ENCODE assay signal across 23 mouse cellular contexts in genomic region chr4:94766176-94766575, GRCm38 (mm10). TPM values are rescaled to one million over a fixed set of nuclear protein-coding genes. Genes with fewer than 3 reads are reported as not detected.
DNase-seq lines count a peak whose midpoint lies in the region; ATAC-seq and TF ChIP-seq lines count a peak whose summit lies in the region.
"Had no signal": no experiment of that assay in that cellular context is flagged by ENCODE, and none has a peak within 500 bp of the region (broad histone marks: within the 10 kb centered on the region; RNA-seq: fewer than 3 reads in every experiment).

No protein-coding gene starts in this region.

- H3K9ac ChIP-seq in heart, postnatal 0 days (replicated peaks; ENCODE audit: low read depth, low read length), result no peak overlapping the region
- no peak overlapping the region for H3K9ac ChIP-seq in heart, adult 2 months (ENCODE audit: low read depth, low read length)
- H3K9ac ChIP-seq: embryonic facial prominence, embryonic 12.5 days; forebrain, embryonic 13.5 days; forebrain, embryonic 15.5 days had no signal

- no peak for TF ChIP-seq CTCF in heart, postnatal 0 days (IDR thresholded peaks at IDR 0.05; ENCODE audit: low read depth)
- no peak for TF ChIP-seq CTCF in heart, adult 2 months (IDR thresholded peaks at IDR 0.05)

- no peak overlapping the region for H3K4me2 ChIP-seq in heart, postnatal 0 days (ENCODE audit: low read depth, low read length)
- H3K4me2 ChIP-seq: embryonic facial prominence, embryonic 12.5 days; forebrain, embryonic 13.5 days; forebrain, embryonic 15.5 days had no signal

- H3K9me3 ChIP-seq in heart, postnatal 0 days (replicated peaks; ENCODE audit: control insufficient read depth, low read length), result no peaks in the 10 kb centered on the region
- H3K9me3 ChIP-seq in limb, embryonic 10.5 days (replicated peaks), result no peaks in the 10 kb centered on the region
- H3K9me3 ChIP-seq: embryonic facial prominence, embryonic 10.5 days; embryonic facial prominence, embryonic 12.5 days; forebrain, embryonic 13.5 days; forebrain, embryonic 15.5 days; G1E had no signal

- intact Hi-C loops in heart, postnatal 25 days (cut with DNase I), result no loop called here
- intact Hi-C loops in heart, adult 2 months (cut with DNase I), result no loop called here

- 59% methylated on average over 7 of the region's 7 CpGs for WGBS in heart, postnatal 0 days
- WGBS in heart, adult 2 months, result 73% methylated on average over 7 of the region's 7 CpGs
- WGBS in limb, embryonic 10.5 days, result 84% methylated on average over 7 of the region's 7 CpGs

- H3K36me3 ChIP-seq in heart, postnatal 0 days (replicated peaks; ENCODE audit: control insufficient read depth, insufficient read depth, low read length), result no peaks in the 10 kb centered on the region
- H3K36me3 ChIP-seq in heart, adult 2 months (ENCODE audit: control insufficient read depth, insufficient read depth, low read length), result peaks cover 7% of the 10 kb centered on the region
- no peaks in the 10 kb centered on the region for H3K36me3 ChIP-seq in limb, embryonic 10.5 days
- H3K36me3 ChIP-seq: embryonic facial prominence, embryonic 10.5 days; embryonic facial prominence, embryonic 12.5 days; forebrain, embryonic 15.5 days; G1E had no signal

- no peak; the same call in 1 of the 2 replicates for ATAC-seq in heart, postnatal 0 days (ENCODE audit: insufficient read depth, low read depth)
- ATAC-seq: activated CD4-positive, CD25-positive, alpha-beta regulatory T cell, adult 4 months; CD4-positive, CD25-positive, alpha-beta regulatory T cell, adult 4 months; forebrain, embryonic 13.5 days; forebrain, embryonic 15.5 days; Patski had no signal

- DNase-seq in heart, adult 11 months, result peak; percentile 75
- DNase-seq in heart, postnatal 25 days (ENCODE audit: low spot score), result no peak
- DNase-seq in heart, postnatal 0 days (ENCODE audit: low spot score), result no peak
- DNase-seq in heart, adult 2 months, result no peak
- DNase-seq in limb, embryonic 10.5 days (ENCODE audit: low spot score), result no peak
- DNase-seq: adrenal gland, adult 8-10 months; adrenal gland, postnatal 14 days; adrenal gland, postnatal 36 days; B cell, adult 2 months; cerebellum, adult 11-12 months; cerebellum, adult 2 months; cerebellum, adult 9-10 months; cerebellum, postnatal 10 days; cerebellum, postnatal 25 days had no signal

- TF ChIP-seq EP300 in heart, postnatal 0 days (IDR thresholded peaks at IDR 0.05; ENCODE audit: low read depth), result no peak
- TF ChIP-seq EP300 in heart, adult 2 months (IDR thresholded peaks at IDR 0.05; ENCODE audit: insufficient read depth, low read depth, low read length), result no peak

- no peak for TF ChIP-seq POLR2A in heart, adult 2 months (IDR thresholded peaks at IDR 0.05; ENCODE audit: insufficient read depth, low read depth, low read length)

- H3K27me3 ChIP-seq in heart, postnatal 0 days (ENCODE audit: control insufficient read depth, insufficient read depth, low read length), result no peaks in the 10 kb centered on the region
- H3K27me3 ChIP-seq in heart, adult 2 months (ENCODE audit: control insufficient read depth, insufficient read depth, low read length), result no peaks in the 10 kb centered on the region
- H3K27me3 ChIP-seq in limb, embryonic 10.5 days (ENCODE audit: low read depth, poor library complexity, severe bottlenecking), result no peaks in the 10 kb centered on the region
- H3K27me3 ChIP-seq: CH12.LX; embryonic facial prominence, embryonic 12.5 days; forebrain, embryonic 13.5 days; forebrain, embryonic 15.5 days; Patski had no signal

- H3K4me3 ChIP-seq in heart, postnatal 0 days (ENCODE audit: low read depth, low read length), result no peak overlapping the region
- no peak overlapping the region for H3K4me3 ChIP-seq in heart, adult 2 months
- no peak overlapping the region for H3K4me3 ChIP-seq in limb, embryonic 10.5 days
- H3K4me3 ChIP-seq: embryonic facial prominence, embryonic 10.5 days; embryonic facial prominence, embryonic 12.5 days; forebrain, embryonic 13.5 days; forebrain, embryonic 15.5 days had no signal

- no peaks in the 10 kb centered on the region for H3K79me2 ChIP-seq in heart, adult 2 months (replicated peaks; ENCODE audit: control insufficient read depth, insufficient read depth, low read length)

- peak overlapping the region; percentile 25; the same call in 1 of the 2 replicates for H3K27ac ChIP-seq in heart, postnatal 0 days (ENCODE audit: low read depth)
- H3K27ac ChIP-seq in heart, adult 2 months, result no peak overlapping the region
- peak overlapping the region; percentile 79 for H3K27ac ChIP-seq in limb, embryonic 10.5 days
- H3K27ac ChIP-seq: embryonic facial prominence, embryonic 10.5 days; embryonic facial prominence, embryonic 12.5 days; forebrain, embryonic 13.5 days; forebrain, embryonic 15.5 days had no signal

- peaks cover 11% of the 10 kb centered on the region for H3K4me1 ChIP-seq in heart, postnatal 0 days (ENCODE audit: control insufficient read depth, insufficient read depth)
- H3K4me1 ChIP-seq in heart, adult 2 months (ENCODE audit: control insufficient read depth, insufficient read depth, low read length), result peaks cover 4% of the 10 kb centered on the region; the same call in 1 of the 2 replicates
- H3K4me1 ChIP-seq in limb, embryonic 10.5 days, result peaks cover 17% of the 10 kb centered on the region
- H3K4me1 ChIP-seq: embryonic facial prominence, embryonic 10.5 days; embryonic facial prominence, embryonic 12.5 days; forebrain, embryonic 13.5 days; forebrain, embryonic 15.5 days had no signal

RNA-seq across cellular contexts. Expression of gene Tek, which starts 27.1 kb away (rescaled TPM):
- total RNA-seq in heart, postnatal 25 days (2021), result 10 to 100 TPM; 41.6 to 47.3 TPM
- 36.4 and 40.0 TPM in 2 replicates for total RNA-seq in heart, postnatal 0 days (2014; rRNA removed; ENCODE audit: low replicate concordance)
- polyA plus RNA-seq in heart, postnatal 0 days (2015; fragmentation: Nextera tagmentation; extraction: Ambion mirVana), result 27.1 and 27.7 TPM in 2 replicates
- total RNA-seq in heart, adult 2 months (2021), result 10 to 100 TPM; 37.0 to 40.3 TPM
- 16.8 and 33.1 TPM in 2 replicates for polyA plus RNA-seq in heart, adult 2 months (2012; rRNA removed)
- polyA plus RNA-seq in limb, embryonic 10.5 days (2016; fragmentation: Nextera tagmentation; extraction: Ambion mirVana), result 7.1 and 9.0 TPM in 2 replicates
- polyA plus RNA-seq: activated CD4-positive, CD25-positive, alpha-beta regulatory T cell, adult 4 months; CD4-positive, CD25-positive, alpha-beta regulatory T cell, adult 4 months; G1E; Patski had no signal
